Mouse (Mus musculus): ENCODE data around the gene Zcchc9. TPM values are rescaled to one million over a fixed set of nuclear protein-coding genes. Genes with fewer than 3 reads are reported as not detected.
"Not testable (repeated sequence)": the region's sequence is repeated elsewhere in the genome, so short reads cannot be mapped to it uniquely, and the experiment has no call there.

Gene Zcchc9
- polyA plus RNA-seq, 1 experiment from 2014 or later: 33.6 TPM

DNA sequence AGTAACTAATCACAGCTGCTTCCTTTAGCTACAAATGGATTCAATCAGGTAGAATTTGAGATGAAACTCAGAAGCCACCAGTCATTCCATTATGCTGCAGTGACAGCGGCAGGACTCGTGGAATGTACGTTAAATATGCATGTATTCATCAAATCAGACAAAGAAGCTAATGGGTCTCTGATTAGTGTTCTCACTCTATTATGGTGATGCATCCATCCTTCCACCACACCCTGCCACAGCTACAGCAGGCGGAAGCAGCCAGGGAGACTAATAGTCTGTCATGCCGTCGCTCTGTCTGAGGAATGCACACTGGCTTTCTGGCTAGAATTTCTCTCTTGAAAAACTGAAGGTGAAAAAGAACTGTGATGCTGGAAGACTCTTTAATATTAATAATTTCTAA, 11.5 kb downstream of the Zcchc9 start:
- no peaks in the 10 kb centered on the region for H3K4me1 ChIP-seq
- no peak overlapping the region for H3K4me2 ChIP-seq
- H3K36me3 ChIP-seq: peaks cover 43% of the 10 kb centered on the region
- WGBS: 80% methylated on average over 6 of the region's 6 CpGs
- no peak for ATAC-seq (ENCODE audit: insufficient read depth, low FRiP score, low read depth)
- no peak overlapping the region for H3K27ac ChIP-seq
- no peak overlapping the region for H3K4me3 ChIP-seq (replicated peaks)
- no peaks in the 10 kb centered on the region for H3K9me3 ChIP-seq
- H3K27me3 ChIP-seq (replicated peaks): no peaks in the 10 kb centered on the region
- H3K9ac ChIP-seq: no peak overlapping the region

- Histone ChIP-seq H3K36me3 (peaks cover 42% of the 10 kb centered on the region), H3K4me3 (replicated peaks) (no peak overlapping the region), H3K27ac (no peak overlapping the region), H3K9me3 (no peaks in the 10 kb centered on the region), H3K9ac (no peak overlapping the region), H3K27me3 (replicated peaks) (no peaks in the 10 kb centered on the region), H3K4me1 (no peaks in the 10 kb centered on the region), H3K4me2 (no peak overlapping the region)
- ATAC-seq (ENCODE audit: insufficient read depth, low FRiP score, low read depth): no peak
- WGBS: 88% methylated on average over 10 of the region's 10 CpGs
These were observed 11.9 kb downstream of the Zcchc9 start for GRCm38 (mm10) chr13:91795593-91795992.

GRCm38 (mm10) chr13:91794926-91795436, 12.5 kb downstream of the Zcchc9 start:
- Histone ChIP-seq H3K36me3 (peaks cover 36% of the 10 kb centered on the region), H3K9me3 (no peaks in the 10 kb centered on the region), H3K27ac (no peak overlapping the region), H3K9ac (no peak overlapping the region), H3K27me3 (replicated peaks) (no peaks in the 10 kb centered on the region), H3K4me3 (replicated peaks) (no peak overlapping the region), H3K4me2 (no peak overlapping the region), H3K4me1 (no peaks in the 10 kb centered on the region)
- 95% methylated on average over 13 of the region's 13 CpGs for WGBS
- no peak for ATAC-seq (ENCODE audit: insufficient read depth, low FRiP score, low read depth)

DNA sequence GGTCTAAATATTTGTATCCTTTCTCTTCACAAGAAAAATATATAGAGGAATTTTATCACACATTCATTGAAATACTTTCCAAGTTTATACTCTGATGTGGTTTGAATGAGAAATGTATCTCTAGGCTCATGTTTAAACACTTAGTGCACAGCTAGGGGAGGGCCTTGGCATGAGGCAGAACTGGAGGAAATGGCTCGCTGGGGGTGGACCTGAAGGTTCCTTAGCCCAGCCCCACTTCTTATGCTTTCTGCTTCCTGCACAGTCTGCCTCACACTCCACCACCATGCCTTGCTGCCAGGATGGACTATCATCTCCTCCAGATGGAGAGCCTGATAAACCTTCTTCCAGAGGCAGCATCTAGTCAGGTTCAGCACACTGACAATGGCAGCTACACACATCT, 15.5 kb downstream of the Zcchc9 start:
- H3K36me3 ChIP-seq: peaks cover 13% of the 10 kb centered on the region
- H3K9me3 ChIP-seq: no peaks in the 10 kb centered on the region
- H3K27me3 ChIP-seq (replicated peaks): no peaks in the 10 kb centered on the region
- WGBS: 58% methylated on average over 1 of the region's 1 CpGs
- H3K9ac ChIP-seq: no peak overlapping the region
- no peak overlapping the region for H3K4me2 ChIP-seq
- no peak for ATAC-seq (ENCODE audit: insufficient read depth, low FRiP score, low read depth)
- H3K4me1 ChIP-seq: no peaks in the 10 kb centered on the region
- no peak overlapping the region for H3K4me3 ChIP-seq (replicated peaks)
- H3K27ac ChIP-seq: no peak overlapping the region

GRCm38 (mm10) chr13:91779892-91780291, 27.6 kb downstream of the Zcchc9 start:
- no peak for ATAC-seq (ENCODE audit: insufficient read depth, low FRiP score, low read depth)
- H3K4me1 ChIP-seq: no peaks in the 10 kb centered on the region
- H3K27me3 ChIP-seq (replicated peaks): no peaks in the 10 kb centered on the region
- H3K36me3 ChIP-seq: no peaks in the 10 kb centered on the region
- no peak overlapping the region for H3K9ac ChIP-seq
- no peaks in the 10 kb centered on the region for H3K9me3 ChIP-seq
- no peak overlapping the region for H3K4me2 ChIP-seq
- no peak overlapping the region for H3K27ac ChIP-seq
- no peak overlapping the region for H3K4me3 ChIP-seq (replicated peaks)

DNA sequence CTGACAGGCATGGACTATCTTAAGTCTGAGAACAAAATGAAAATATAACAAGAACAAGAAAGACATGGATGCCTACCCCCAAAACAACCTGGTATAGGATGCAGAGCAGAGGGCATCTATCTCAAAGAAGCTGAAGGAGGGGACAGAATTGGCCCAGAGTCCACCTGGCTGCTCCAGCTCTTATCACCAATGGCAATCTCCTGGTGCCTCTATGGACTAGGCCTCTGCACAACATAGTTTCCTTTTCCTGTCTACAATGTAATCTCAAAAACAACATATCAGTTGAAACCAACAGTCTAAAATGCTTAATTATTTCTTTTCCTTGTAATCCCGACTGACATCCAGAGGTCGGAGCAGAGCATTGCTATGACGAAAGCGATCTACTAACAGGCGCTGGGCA, 29.4 kb downstream of the Zcchc9 start:
- Histone ChIP-seq H3K4me1 (no peaks in the 10 kb centered on the region), H3K27ac (no peak overlapping the region), H3K9me3 (no peaks in the 10 kb centered on the region), H3K4me2 (no peak overlapping the region), H3K4me3 (replicated peaks) (no peak overlapping the region), H3K36me3 (no peaks in the 10 kb centered on the region), H3K9ac (no peak overlapping the region), H3K27me3 (replicated peaks) (no peaks in the 10 kb centered on the region)
- ATAC-seq (ENCODE audit: insufficient read depth, low FRiP score, low read depth): no peak
- 94% methylated on average over 5 of the region's 5 CpGs for whole genome bisulfite sequencing

DNA sequence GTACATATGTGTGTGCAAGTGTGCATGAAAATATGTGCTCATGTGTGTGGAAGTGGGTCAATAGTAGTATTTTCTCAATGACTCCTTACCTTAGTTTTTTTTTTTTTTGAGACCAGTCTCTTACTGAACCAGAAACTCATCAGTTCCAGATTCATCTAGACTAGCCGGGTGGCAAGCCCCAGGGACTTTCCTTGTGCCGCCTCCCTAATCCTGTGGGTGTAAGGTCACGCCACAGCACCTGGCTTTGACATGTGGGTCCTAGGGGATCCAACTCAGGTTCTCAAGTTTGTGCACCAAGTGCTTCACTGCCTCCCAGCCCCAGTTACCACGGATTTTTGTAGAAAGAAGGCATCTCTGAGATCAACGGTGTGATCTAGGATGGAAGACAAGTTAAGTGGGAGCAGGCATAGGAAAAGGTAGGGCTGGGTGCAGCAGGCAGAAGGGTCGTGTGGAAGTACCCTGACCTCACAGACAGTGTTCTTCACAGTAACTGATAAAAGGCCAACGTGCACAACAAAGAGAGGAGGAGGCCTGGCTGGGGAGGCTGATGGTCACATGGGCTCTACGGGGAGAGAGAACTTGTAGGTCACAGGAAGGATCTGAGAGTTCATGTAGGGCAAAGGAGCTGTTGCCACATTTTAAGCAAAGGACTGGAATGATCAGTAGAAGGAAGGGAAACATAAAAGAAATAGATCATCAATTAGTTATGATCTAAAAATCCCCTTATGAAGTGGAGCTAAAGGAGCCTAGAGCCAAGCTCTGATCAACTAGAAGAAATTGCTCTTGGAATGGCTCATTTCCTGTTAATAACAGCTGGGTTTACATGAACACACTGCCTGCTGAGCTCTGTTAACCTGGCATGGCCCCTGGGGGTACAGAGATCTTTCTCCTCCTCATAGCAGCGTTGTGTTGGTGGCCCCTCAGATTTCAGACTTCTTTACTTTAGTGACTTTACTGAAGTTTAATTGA, 38.5 kb downstream of the Zcchc9 start:
- H3K36me3 ChIP-seq: no peaks in the 10 kb centered on the region
- ATAC-seq (ENCODE audit: insufficient read depth, low FRiP score, low read depth): no peak
- 68% methylated on average over 9 of the region's 9 CpGs for WGBS

DNA sequence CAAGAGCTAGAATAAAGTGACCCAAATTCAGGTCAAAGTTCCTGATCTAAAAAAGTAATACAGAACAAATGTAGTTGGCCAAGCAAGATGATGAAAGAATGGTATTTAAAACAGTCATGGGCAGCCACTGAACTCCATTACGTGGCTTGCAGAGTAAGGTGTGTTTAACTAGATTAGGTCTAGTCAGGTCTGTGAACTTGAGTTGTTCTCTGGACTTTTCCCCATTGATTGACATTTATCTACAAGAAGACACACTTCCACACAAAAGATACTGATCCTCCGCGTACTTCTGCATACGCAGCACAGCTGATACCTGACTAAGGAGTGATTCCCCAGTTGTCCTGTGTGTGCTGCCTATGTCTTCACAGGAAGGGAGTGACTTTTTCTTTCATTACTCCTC, 41.9 kb downstream of the Zcchc9 start:
- WGBS: 89% methylated on average over 4 of the region's 4 CpGs
- H3K27me3 ChIP-seq (replicated peaks): no peaks in the 10 kb centered on the region
- H3K9me3 ChIP-seq: no peaks in the 10 kb centered on the region

More for the DNA sequence above, 38.5 kb downstream of the Zcchc9 start:
- Histone ChIP-seq H3K4me2 (no peak overlapping the region), H3K4me3 (replicated peaks) (no peak overlapping the region), H3K27ac (no peak overlapping the region), H3K9me3 (no peaks in the 10 kb centered on the region), H3K4me1 (no peaks in the 10 kb centered on the region), H3K9ac (no peak overlapping the region), H3K27me3 (replicated peaks) (no peaks in the 10 kb centered on the region)

DNA sequence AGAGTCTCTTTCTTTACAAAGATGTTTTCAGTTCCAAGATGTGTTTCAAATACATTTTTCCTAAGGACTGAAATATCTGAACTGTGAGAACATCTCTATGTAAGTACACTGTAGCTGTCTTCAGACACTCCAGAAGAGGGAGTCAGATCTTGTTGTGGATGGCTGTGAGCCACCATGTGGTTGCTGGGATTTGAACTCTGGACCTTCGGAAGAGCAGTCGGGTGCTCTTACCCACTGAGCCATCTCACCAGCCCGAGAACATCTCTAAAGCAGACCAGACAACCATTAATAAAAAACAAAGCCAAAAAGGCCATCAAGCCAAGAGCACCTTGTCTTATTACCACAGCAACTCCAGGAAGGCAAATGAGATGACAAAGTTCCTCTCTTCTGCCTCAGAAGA, 43.9 kb downstream of the Zcchc9 start:
- 73% methylated on average over 3 of the region's 3 CpGs for WGBS

More for the DNA sequence above, 41.9 kb downstream of the Zcchc9 start:
- H3K4me1 ChIP-seq: no peaks in the 10 kb centered on the region
- no peak overlapping the region for H3K4me2 ChIP-seq
- H3K4me3 ChIP-seq (replicated peaks): no peak overlapping the region
- no peak overlapping the region for H3K27ac ChIP-seq
- no peak overlapping the region for H3K9ac ChIP-seq
- no peaks in the 10 kb centered on the region for H3K36me3 ChIP-seq
- no peak for ATAC-seq (ENCODE audit: insufficient read depth, low FRiP score, low read depth)

DNA sequence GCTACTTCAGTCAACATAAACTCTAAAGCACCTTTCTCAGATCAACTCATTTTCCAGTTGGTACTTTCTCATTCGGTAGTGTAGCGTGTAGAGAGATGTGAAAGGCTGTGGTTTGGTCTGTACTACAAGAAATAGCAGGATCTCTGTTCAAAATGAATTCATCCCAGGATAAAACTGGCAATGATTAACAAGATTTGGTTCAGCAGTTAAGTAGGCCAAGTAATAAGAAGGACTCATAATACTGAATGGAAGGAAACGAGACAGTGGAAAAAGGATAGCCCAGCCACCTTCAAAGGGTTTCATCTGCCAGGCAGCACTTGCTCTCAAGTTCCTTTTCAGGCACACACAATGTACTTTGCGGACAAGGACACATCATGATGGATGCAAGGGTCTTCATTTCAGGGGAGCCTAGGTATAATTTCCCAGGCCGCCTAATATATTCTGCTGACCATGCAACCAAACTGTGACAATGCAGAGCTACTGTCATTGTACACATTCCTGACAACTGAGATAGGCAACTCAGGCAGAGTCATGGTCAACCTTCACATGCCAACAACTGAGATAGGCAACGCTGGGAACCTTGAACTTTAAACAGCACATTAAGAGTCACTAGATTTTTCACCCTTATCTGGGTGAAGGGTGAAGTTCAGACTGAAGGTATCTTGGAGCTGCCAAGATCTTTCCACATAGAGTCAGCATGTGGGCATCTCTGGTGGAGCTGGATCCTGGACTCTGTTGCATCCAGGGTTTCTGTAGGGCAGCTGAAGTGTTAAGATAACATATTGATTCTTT, 45.7 kb downstream of the Zcchc9 start:
- no peaks in the 10 kb centered on the region for H3K4me1 ChIP-seq
- ATAC-seq (ENCODE audit: insufficient read depth, low FRiP score, low read depth): no peak
- no peak overlapping the region for H3K9ac ChIP-seq
- H3K36me3 ChIP-seq: no peaks in the 10 kb centered on the region
- H3K27ac ChIP-seq: no peak overlapping the region
- 87% methylated on average over 6 of the region's 6 CpGs for WGBS
- H3K27me3 ChIP-seq (replicated peaks): no peaks in the 10 kb centered on the region
- H3K4me3 ChIP-seq (replicated peaks): no peak overlapping the region
- H3K9me3 ChIP-seq: no peaks in the 10 kb centered on the region
- no peak overlapping the region for H3K4me2 ChIP-seq

More for the DNA sequence above, 43.9 kb downstream of the Zcchc9 start:
- H3K27ac ChIP-seq; H3K36me3 ChIP-seq; H3K4me2 ChIP-seq; H3K4me3 ChIP-seq (replicated peaks); H3K27me3 ChIP-seq (replicated peaks); ATAC-seq (ENCODE audit: insufficient read depth, low FRiP score, low read depth); H3K9ac ChIP-seq; H3K4me1 ChIP-seq; H3K9me3 ChIP-seq: not testable (repeated sequence)

- 87% methylated on average over 8 of the region's 8 CpGs for WGBS
These were observed 47.0 kb downstream of the Zcchc9 start for GRCm38 (mm10) chr13:91760302-91761050.

More at GRCm38 (mm10) chr13:91760302-91761050, 47.0 kb downstream of the Zcchc9 start:
- Histone ChIP-seq H3K9ac (no peak overlapping the region), H3K4me2 (no peak overlapping the region), H3K4me3 (replicated peaks) (no peak overlapping the region), H3K4me1 (no peaks in the 10 kb centered on the region), H3K36me3 (no peaks in the 10 kb centered on the region), H3K27ac (no peak overlapping the region), H3K9me3 (no peaks in the 10 kb centered on the region), H3K27me3 (replicated peaks) (no peaks in the 10 kb centered on the region)
- ATAC-seq (ENCODE audit: insufficient read depth, low FRiP score, low read depth): no peak

Measured in stomach, embryonic 15.5 days (tissue).